Mouse (Mus musculus) embryonic fibroblast, embryonic 13.5 days (primary cell): ENCODE results near the gene Glis2. TPM values are rescaled to one million over a fixed set of nuclear protein-coding genes. Genes with fewer than 3 reads are reported as not detected.
A peak's percentile ranks its signal among the peaks of the same experiment; 100 is the strongest.
"Not testable (repeated sequence)": the region's sequence is repeated elsewhere in the genome, so short reads cannot be mapped to it uniquely, and the experiment has no call there.

Experiments used
- H3K27ac ChIP-seq: 2 replicates; pipeline ENCODE4 v1.5.1; 2012; ENCODE audit warnings: low read length, control low read depth, inconsistent platforms; ENCODE audit not compliant: insufficient read depth
- H3K4me1 ChIP-seq: 2 replicates; pipeline ENCODE4 v1.6.1; 2011; ENCODE audit warnings: low read length; ENCODE audit not compliant: control insufficient read depth, insufficient read depth
- H3K4me3 ChIP-seq: 2 replicates; pipeline ENCODE4 v1.5.1; 2011; ENCODE audit warnings: mild to moderate bottlenecking, control low read depth, low read length; ENCODE audit not compliant: insufficient read depth
- CTCF ChIP-seq: IDR thresholded peaks from 2 replicates; pipeline ENCODE4 v1.5.1; 2011; ENCODE audit warnings: mild to moderate bottlenecking, control low read depth, low read length, moderate library complexity, borderline replicate concordance; ENCODE audit not compliant: insufficient read depth
- POLR2A ChIP-seq: IDR thresholded peaks from 2 replicates; pipeline ENCODE4 v1.6.1; 2011; ENCODE audit warnings: low read depth, mild to moderate bottlenecking, control low read depth, low read length, moderate library complexity
- polyA plus RNA-seq: library from polyadenylated mRNA; stranded (reverse); fragments of >200 nt; gene quantifications from 2 replicates; pipeline ENCODE4 v1.2.4, GENCODE M21; 2011; ENCODE audit warnings: low read depth; ENCODE audit not compliant: missing spikeins, insufficient read length

Gene Glis2
- polyA plus RNA-seq, 1 experiment: 64.0 TPM

GRCm38 (mm10) chr16:4578630-4579029 lies 15.9 kb upstream of the Glis2 start:
- Histone ChIP-seq H3K4me1 (no peaks in the 10 kb centered on the region), H3K4me3 (no peak overlapping the region), H3K27ac (no peak overlapping the region)
- TF ChIP-seq POLR2A: no peak
- no peak for TF ChIP-seq CTCF

GRCm38 (mm10) chr16:4581179-4581578 lies 13.3 kb upstream of the Glis2 start:
- not testable (repeated sequence) for H3K27ac ChIP-seq, H3K4me3 ChIP-seq, H3K4me1 ChIP-seq

- Histone ChIP-seq H3K27ac (no peak overlapping the region), H3K4me1 (peaks cover 11% of the 10 kb centered on the region), H3K4me3 (no peak overlapping the region)
- TF ChIP-seq CTCF (no peak), POLR2A (no peak)
These were observed 10.7 kb upstream of the Glis2 start for GRCm38 (mm10) chr16:4583807-4584206.

GRCm38 (mm10) chr16:4584438-4584837 lies 10.1 kb upstream of the Glis2 start:
- TF ChIP-seq POLR2A: no peak
- peaks cover 11% of the 10 kb centered on the region for H3K4me1 ChIP-seq
- H3K4me3 ChIP-seq: no peak overlapping the region
- H3K27ac ChIP-seq: no peak overlapping the region

- TF ChIP-seq POLR2A: no peak
- no peak for TF ChIP-seq CTCF
- peak overlapping the region; percentile 41 for H3K4me3 ChIP-seq
These were observed 8.6 kb upstream of the Glis2 start for GRCm38 (mm10) chr16:4585642-4586530.

GRCm38 (mm10) chr16:4586531-4587123 lies 7.9 kb upstream of the Glis2 start:
- TF ChIP-seq CTCF (no peak), POLR2A (peak; percentile 81)
- peak overlapping the region; percentile 94 for H3K27ac ChIP-seq

More at GRCm38 (mm10) chr16:4585642-4586530, 8.6 kb upstream of the Glis2 start:
- Histone ChIP-seq H3K27ac (peak overlapping the region; percentile 62), H3K4me1 (peaks cover 11% of the 10 kb centered on the region)

GRCm38 (mm10) chr16:4587516-4588210 lies 6.8 kb upstream of the Glis2 start:
- TF ChIP-seq POLR2A: peak; percentile 35; the same call in 1 of the 2 replicates
- TF ChIP-seq CTCF: no peak
- Histone ChIP-seq H3K4me3 (no peak overlapping the region), H3K4me1 (peaks cover 11% of the 10 kb centered on the region), H3K27ac (peak overlapping the region; percentile 94)

More at GRCm38 (mm10) chr16:4586531-4587123, 7.9 kb upstream of the Glis2 start:
- H3K4me3 ChIP-seq: peak overlapping the region; percentile 41
- H3K4me1 ChIP-seq: peaks cover 11% of the 10 kb centered on the region

- Histone ChIP-seq H3K4me3 (no peak overlapping the region), H3K27ac (no peak overlapping the region), H3K4me1 (peaks cover 11% of the 10 kb centered on the region)
- no peak for TF ChIP-seq CTCF
- no peak for TF ChIP-seq POLR2A
These were observed 4.3 kb upstream of the Glis2 start for GRCm38 (mm10) chr16:4590236-4590635.

- Histone ChIP-seq H3K27ac (peak overlapping the region; percentile 83), H3K4me3 (peak overlapping the region; percentile 64), H3K4me1 (peaks cover 7% of the 10 kb centered on the region; the same call in 1 of the 2 replicates)
- TF ChIP-seq CTCF (no peak), POLR2A (no peak)
These were observed 1.3 kb upstream of the Glis2 start for GRCm38 (mm10) chr16:4592909-4593875.
